Comparison of ENCODE assay signal across 13 mouse cellular contexts in the genomic region with DNA sequence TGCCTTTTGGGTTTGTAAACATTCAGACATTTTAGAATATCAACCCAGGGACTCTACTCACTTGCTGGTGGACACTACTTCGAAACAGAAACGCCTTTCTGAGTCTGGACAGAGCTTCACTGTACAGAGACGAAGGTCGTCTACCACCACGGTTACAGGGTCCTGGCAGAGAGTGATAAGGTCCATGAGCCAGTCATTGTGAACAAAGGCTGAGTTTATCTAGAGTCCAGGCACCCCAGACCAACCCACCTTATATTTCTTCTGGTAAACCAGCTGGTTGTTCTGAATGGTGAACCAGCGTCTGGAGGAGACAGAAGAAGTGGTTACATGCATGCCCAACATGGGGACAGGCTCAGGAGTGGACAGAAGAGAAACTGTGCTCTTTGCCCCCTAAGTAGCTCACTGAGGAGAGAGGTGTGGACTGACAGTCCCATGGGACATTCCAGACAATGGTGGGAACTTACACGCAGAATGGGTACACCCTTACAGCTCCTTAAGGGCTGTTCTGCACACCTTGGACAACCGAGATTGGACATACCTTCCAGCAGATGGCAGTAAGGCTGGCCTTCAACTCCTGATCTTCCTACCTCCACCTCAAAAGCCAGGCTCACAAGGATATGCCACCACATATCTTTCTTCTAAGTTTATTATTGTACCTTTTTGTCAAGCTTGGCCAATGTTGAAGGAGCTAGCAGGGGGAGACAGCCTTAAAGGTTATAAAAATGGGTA. TPM values are rescaled to one million over a fixed set of nuclear protein-coding genes. Genes with fewer than 3 reads are reported as not detected.
A peak's percentile ranks its signal among the peaks of the same experiment; 100 is the strongest.
DNase-seq lines count a peak whose midpoint lies in the region; ATAC-seq and TF ChIP-seq lines count a peak whose summit lies in the region.
"Had no signal": no experiment of that assay in that cellular context is flagged by ENCODE, and none has a peak within 500 bp of the region (broad histone marks: within the 10 kb centered on the region; RNA-seq: fewer than 3 reads in every experiment).

No protein-coding gene starts in this region.

- peak; percentile 51 for TF ChIP-seq CTCF in heart, postnatal 0 days (IDR thresholded peaks at IDR 0.05; ENCODE audit: low read depth)

- no peaks in the 10 kb centered on the region for H3K36me3 ChIP-seq in heart, postnatal 0 days (replicated peaks; ENCODE audit: control insufficient read depth, insufficient read depth, low read length)
- no peaks in the 10 kb centered on the region for H3K36me3 ChIP-seq in liver, embryonic 13.5 days
- H3K36me3 ChIP-seq: heart, embryonic 15.5 days; neural tube, embryonic 15.5 days had no signal

- DNase-seq in heart, postnatal 0 days (ENCODE audit: low spot score), result no peak
- DNase-seq in heart, postnatal 4 days, result no peak
- DNase-seq in A20 (ENCODE audit: low read depth, low spot score) (peak; percentile 27), ZHBTc4 (ENCODE audit: low read depth, low spot score) (peak; percentile 84)
- DNase-seq in liver, embryonic 13.5 days, result peak; percentile 62
- no peak for DNase-seq in cerebellum, adult 11-12 months
- no peak for DNase-seq in gastrocnemius, postnatal 25 days
- DNase-seq: cerebellum, adult 8-10 months; thymus, postnatal 14 days had no signal

- WGBS in heart, postnatal 0 days, result 50% methylated on average over 8 of the region's 8 CpGs
- 14% methylated on average over 8 of the region's 8 CpGs for WGBS in liver, embryonic 13.5 days (ENCODE audit: insufficient replicate concordance)

- no peak for ATAC-seq in heart, postnatal 0 days (ENCODE audit: insufficient read depth, low read depth)
- peak; percentile 89 for ATAC-seq in liver, embryonic 13.5 days (ENCODE audit: low read depth)
- no peak for ATAC-seq in inflammation-experienced regulatory T-cells, adult 6 months

- peaks cover 17% of the 10 kb centered on the region; the same call in 1 of the 2 replicates for H3K27me3 ChIP-seq in heart, postnatal 0 days (ENCODE audit: control insufficient read depth, insufficient read depth, low read length)
- H3K27me3 ChIP-seq in liver, embryonic 13.5 days, result no peaks in the 10 kb centered on the region
- H3K27me3 ChIP-seq: neural tube, embryonic 15.5 days had no signal

- H3K27ac ChIP-seq in heart, postnatal 0 days (ENCODE audit: low read depth), result no peak overlapping the region
- H3K27ac ChIP-seq in liver, embryonic 13.5 days, result peak overlapping the region; percentile 72
- H3K27ac ChIP-seq: heart, embryonic 15.5 days; neural tube, embryonic 15.5 days had no signal

- H3K4me3 ChIP-seq in heart, postnatal 0 days (ENCODE audit: low read depth, low read length), result no peak overlapping the region
- H3K4me3 ChIP-seq in liver, embryonic 13.5 days (replicated peaks), result no peak overlapping the region
- H3K4me3 ChIP-seq: heart, embryonic 15.5 days; neural tube, embryonic 15.5 days had no signal

- H3K4me2 ChIP-seq in heart, postnatal 0 days (ENCODE audit: low read depth, low read length), result no peak overlapping the region
- H3K4me2 ChIP-seq in liver, embryonic 13.5 days, result peak overlapping the region; percentile 41
- H3K4me2 ChIP-seq: heart, embryonic 15.5 days; neural tube, embryonic 15.5 days had no signal

- peaks cover 12% of the 10 kb centered on the region for H3K4me1 ChIP-seq in heart, postnatal 0 days (ENCODE audit: control insufficient read depth, insufficient read depth)
- peaks cover 66% of the 10 kb centered on the region for H3K4me1 ChIP-seq in liver, embryonic 13.5 days (replicated peaks)
- H3K4me1 ChIP-seq: neural tube, embryonic 15.5 days had no signal

- TF ChIP-seq EP300 in heart, postnatal 0 days (IDR thresholded peaks at IDR 0.05; ENCODE audit: low read depth), result no peak

- no peak overlapping the region for H3K9ac ChIP-seq in heart, postnatal 0 days (replicated peaks; ENCODE audit: low read depth, low read length)
- peak overlapping the region; percentile 45 for H3K9ac ChIP-seq in liver, embryonic 13.5 days
- H3K9ac ChIP-seq: heart, embryonic 15.5 days; neural tube, embryonic 15.5 days had no signal

- no peaks in the 10 kb centered on the region for H3K9me3 ChIP-seq in heart, postnatal 0 days (replicated peaks; ENCODE audit: control insufficient read depth, low read length)
- no peaks in the 10 kb centered on the region for H3K9me3 ChIP-seq in liver, embryonic 13.5 days (replicated peaks)
- H3K9me3 ChIP-seq: heart, embryonic 15.5 days; neural tube, embryonic 15.5 days had no signal

RNA-seq across cellular contexts. Expression of a gene that starts 5.9 kb away (rescaled TPM):
- total RNA-seq in heart, postnatal 0 days (2014; rRNA removed; ENCODE audit: low replicate concordance), result 2.3 and 9.4 TPM in 2 replicates
- polyA plus RNA-seq in heart, postnatal 0 days (2015; fragmentation: Nextera tagmentation; extraction: Ambion mirVana), result 1.9 and 2.3 TPM in 2 replicates
- total RNA-seq in heart, postnatal 4 days (2021), result 1 to 10 TPM; 3.3 TPM
- 0.89 and 1.3 TPM in 2 replicates for polyA plus RNA-seq in liver, embryonic 13.5 days (2015; fragmentation: Nextera tagmentation; extraction: Ambion mirVana)
- 1 to 10 TPM; 1.7 to 2.2 TPM for total RNA-seq in gastrocnemius, postnatal 25 days (2021)
- 1 to 10 TPM in 1 of 3 experiments, under 1 TPM in 2; 0.58 to 1.5 (median 0.59) TPM for polyA plus RNA-seq in inflammation-experienced regulatory T-cells, adult 6 months (2017; shearing (Covaris generic))

RNA-seq across cellular contexts. Expression of a gene that starts 8.3 kb away (rescaled TPM):
- total RNA-seq in heart, postnatal 0 days (2014; rRNA removed; ENCODE audit: low replicate concordance), result 2.5 and 9.7 TPM in 2 replicates
- polyA plus RNA-seq in heart, postnatal 0 days (2015; fragmentation: Nextera tagmentation; extraction: Ambion mirVana), result 2.5 TPM in 2 replicates
- total RNA-seq in heart, postnatal 4 days (2021), result 1 to 10 TPM; 2.8 to 3.2 TPM
- 4.4 and 4.9 TPM in 2 replicates for polyA plus RNA-seq in liver, embryonic 13.5 days (2015; fragmentation: Nextera tagmentation; extraction: Ambion mirVana)
- under 1 TPM; 0.26 to 0.38 TPM for total RNA-seq in gastrocnemius, postnatal 25 days (2021)
- polyA plus RNA-seq in inflammation-experienced regulatory T-cells, adult 6 months (2017; shearing (Covaris generic)), result 100 to 1,000 TPM; 229 to 289 (median 266) TPM
- total RNA-seq: left cerebral cortex, adult 8-10 months had no signal

RNA-seq across cellular contexts. Expression of a gene that starts 9.3 kb away (rescaled TPM):
- total RNA-seq in heart, postnatal 0 days (2014; rRNA removed; ENCODE audit: low replicate concordance), result not detected in 2 replicates
- polyA plus RNA-seq in heart, postnatal 0 days (2015; fragmentation: Nextera tagmentation; extraction: Ambion mirVana), result not detected in 2 replicates
- total RNA-seq in heart, postnatal 4 days (2021), result not detected
- polyA plus RNA-seq in liver, embryonic 13.5 days (2015; fragmentation: Nextera tagmentation; extraction: Ambion mirVana), result not detected in 2 replicates
- not detected for total RNA-seq in gastrocnemius, postnatal 25 days (2021)
- not detected for polyA plus RNA-seq in inflammation-experienced regulatory T-cells, adult 6 months (2017; shearing (Covaris generic))
- total RNA-seq: left cerebral cortex, adult 8-10 months had no signal
- polyA plus RNA-seq: heart, embryonic 15.5 days; neural tube, embryonic 15.5 days had no signal

RNA-seq across cellular contexts. Expression of a gene that starts 13.7 kb away (rescaled TPM):
- 1.8 and 6.3 TPM in 2 replicates for total RNA-seq in heart, postnatal 0 days (2014; rRNA removed; ENCODE audit: low replicate concordance)
- 2.8 and 3.9 TPM in 2 replicates for polyA plus RNA-seq in heart, postnatal 0 days (2015; fragmentation: Nextera tagmentation; extraction: Ambion mirVana)
- 1 to 10 TPM; 5.2 to 6.2 TPM for total RNA-seq in heart, postnatal 4 days (2021)
- polyA plus RNA-seq in liver, embryonic 13.5 days (2015; fragmentation: Nextera tagmentation; extraction: Ambion mirVana), result 0.89 and 1.0 TPM in 2 replicates
- not detected for total RNA-seq in gastrocnemius, postnatal 25 days (2021)
- under 1 TPM; 0.39 to 0.98 (median 0.63) TPM for polyA plus RNA-seq in inflammation-experienced regulatory T-cells, adult 6 months (2017; shearing (Covaris generic))

RNA-seq across cellular contexts. Expression of a gene that starts 13.8 kb away (rescaled TPM):
- total RNA-seq in heart, postnatal 0 days (2014; rRNA removed; ENCODE audit: low replicate concordance), result 39.2 and 59.5 TPM in 2 replicates
- polyA plus RNA-seq in heart, postnatal 0 days (2015; fragmentation: Nextera tagmentation; extraction: Ambion mirVana), result 3.6 and 4.5 TPM in 2 replicates
- total RNA-seq in heart, postnatal 4 days (2021), result 10 to 100 TPM; 45.8 to 48.5 TPM
- polyA plus RNA-seq in liver, embryonic 13.5 days (2015; fragmentation: Nextera tagmentation; extraction: Ambion mirVana), result 2.3 and 2.8 TPM in 2 replicates
- 10 to 100 TPM; 25.4 to 26.0 TPM for total RNA-seq in gastrocnemius, postnatal 25 days (2021)
- polyA plus RNA-seq in inflammation-experienced regulatory T-cells, adult 6 months (2017; shearing (Covaris generic)), result 1 to 10 TPM; 5.2 to 9.6 (median 9.0) TPM

Comparison
In these comparisons a context has a peak if more than half of its experiments do, and no peak if none do; other contexts are left out.
1. DNase-seq: peak in A20 (single experiment), ZHBTc4 (single experiment) and liver, embryonic 13.5 days (single experiment); none in heart, postnatal 0 days (single experiment), heart, postnatal 4 days (single experiment), cerebellum, adult 11-12 months (single experiment) and gastrocnemius, postnatal 25 days (single experiment).